Mouse (Mus musculus): ENCODE results near the gene Pdlim7.

Gene Pdlim7

DNA sequence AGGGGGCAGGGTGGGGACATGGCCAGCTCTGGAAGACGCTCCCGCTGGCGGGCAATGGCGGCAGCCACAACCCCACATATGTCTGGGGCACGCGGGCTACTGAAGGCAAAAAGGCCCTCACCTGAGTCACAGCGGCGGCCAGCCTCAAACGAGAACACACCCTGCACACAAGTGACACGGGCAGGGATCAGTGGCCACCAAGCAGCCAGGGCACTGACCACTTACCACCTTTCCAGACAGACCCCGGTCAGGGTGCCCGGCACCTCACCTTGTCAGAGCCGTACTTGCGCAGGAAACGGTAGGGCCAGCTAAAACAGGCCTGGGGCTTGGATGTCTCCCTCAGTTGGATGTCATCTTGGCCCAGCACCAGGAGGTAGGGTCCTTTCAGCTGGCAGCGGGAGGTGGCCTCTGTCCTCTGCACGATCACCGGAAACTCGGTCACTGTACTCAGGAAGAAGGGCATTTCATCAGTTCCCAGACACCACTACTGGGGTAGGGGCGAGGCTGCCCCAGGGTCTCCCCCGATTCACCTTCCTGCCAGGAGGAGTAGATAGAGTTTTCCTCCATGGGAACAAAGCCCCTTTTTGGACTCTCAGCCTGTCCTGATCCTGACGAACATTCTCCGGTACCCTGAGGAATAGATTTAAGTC, 10.6 kb upstream of the Pdlim7 start:
- in situ Hi-C loops (cut with MboI; ENCODE audit: low pct_unique_long_range_greater_than_20kb in 1 of 2, low sequenced_read_pairs in 2 of 2, unreplicated experiment in 1 of 2) = loop anchor here in 1 of 2 experiments (5.0 kb wide), 1 partner anchor 47 kb away; no protein-coding TSS in a partner anchor

DNA sequence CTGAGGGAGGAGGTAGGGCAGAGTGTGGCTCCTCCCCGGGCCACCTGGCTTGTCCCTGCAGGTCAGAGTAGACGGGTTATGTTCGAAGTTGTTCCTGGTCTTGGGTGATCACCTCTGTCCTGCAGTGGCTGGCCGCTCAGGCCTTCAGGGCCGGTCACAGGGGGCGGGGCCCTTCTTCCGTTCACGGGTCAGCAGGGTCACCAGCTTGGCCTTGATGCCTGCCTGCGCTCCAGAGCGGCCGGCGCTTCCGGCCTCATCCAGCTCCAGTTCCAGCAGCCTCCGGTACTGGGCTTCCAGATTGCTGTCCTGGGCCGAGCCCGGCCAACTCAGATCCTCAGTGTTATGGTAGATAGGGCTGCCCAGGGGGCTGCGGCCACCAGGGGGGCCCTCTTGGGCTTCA, 9.8 kb upstream of the Pdlim7 start:
- in situ Hi-C loops (cut with MboI; ENCODE audit: low pct_unique_long_range_greater_than_20kb in 1 of 2, low sequenced_read_pairs in 2 of 2, unreplicated experiment in 1 of 2) = loop anchor here in 1 of 2 experiments (5.0 kb wide), 1 partner anchor 46 kb away; no protein-coding TSS in a partner anchor

DNA sequence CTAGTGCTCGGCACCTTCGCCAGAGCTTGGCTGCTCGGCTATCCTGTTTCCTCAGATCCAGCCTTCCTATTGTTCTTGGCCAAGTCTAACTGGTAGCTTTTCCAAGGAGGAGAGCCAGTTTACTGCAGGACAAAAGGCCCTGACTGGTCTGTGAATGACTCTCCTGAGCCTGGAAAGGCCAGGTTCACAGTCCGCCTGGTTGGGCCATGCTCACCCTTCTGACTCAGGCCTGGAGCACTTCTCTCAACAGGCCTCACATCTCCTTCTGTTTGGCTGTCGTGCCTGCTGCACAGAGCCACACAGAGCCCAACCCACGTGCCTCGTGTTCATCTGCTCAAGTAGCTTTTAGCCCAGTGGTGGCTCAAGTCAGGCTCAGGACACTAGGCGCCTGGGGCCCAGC, 9.3 kb upstream of the Pdlim7 start:
- in situ Hi-C loops (cut with MboI; ENCODE audit: low pct_unique_long_range_greater_than_20kb in 1 of 2, low sequenced_read_pairs in 2 of 2, unreplicated experiment in 1 of 2) = loop anchor here in 1 of 2 experiments (5.0 kb wide), 1 partner anchor 45 kb away; no protein-coding TSS in a partner anchor

DNA sequence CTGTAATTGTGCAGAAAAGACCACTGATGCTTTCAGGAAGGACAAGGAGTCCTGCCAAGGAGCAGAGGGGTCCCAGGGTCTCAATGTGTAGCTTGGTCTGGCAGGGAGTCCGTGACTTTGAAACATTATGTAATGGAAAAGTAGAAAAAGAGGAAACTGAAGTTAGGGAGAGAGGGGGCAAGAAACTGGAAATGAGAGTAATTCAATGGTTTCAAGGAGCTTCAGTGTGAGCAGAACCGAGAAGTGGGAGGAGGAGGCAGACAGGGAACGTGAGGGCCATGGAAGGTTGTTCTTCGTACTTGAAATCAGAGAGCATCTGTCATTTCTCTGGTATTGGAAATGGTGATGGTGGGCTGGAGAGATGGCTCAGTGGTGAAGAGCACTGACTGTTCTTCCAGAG, 6.1 kb upstream of the Pdlim7 start:
- in situ Hi-C loops (cut with MboI; ENCODE audit: low pct_unique_long_range_greater_than_20kb in 1 of 2, low sequenced_read_pairs in 2 of 2, unreplicated experiment in 1 of 2) = loop anchor here (5.0 kb wide), 2 partner anchors 42 to 112 kb away; no protein-coding TSS in a partner anchor

DNA sequence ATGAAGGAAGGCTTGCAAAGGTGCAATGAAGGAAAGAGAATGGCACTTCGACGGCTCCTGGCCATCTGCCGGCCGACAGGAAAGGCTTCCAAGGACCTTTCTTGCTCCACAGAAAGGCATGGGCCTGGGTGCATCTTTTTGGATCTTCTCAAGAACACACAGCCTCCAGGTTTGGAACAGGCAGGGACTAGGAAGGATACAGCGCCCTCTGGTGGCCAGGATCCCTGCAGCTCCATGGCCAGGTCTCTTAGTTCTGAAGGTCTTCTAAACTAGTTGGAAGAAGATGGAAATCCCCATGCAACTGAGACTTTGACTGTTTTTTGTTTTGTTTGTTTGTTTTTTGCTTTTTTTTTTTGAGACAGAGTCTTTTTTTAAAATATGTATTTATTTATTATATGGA, 3.5 kb upstream of the Pdlim7 start:
- in situ Hi-C loops (cut with MboI; ENCODE audit: low pct_unique_long_range_greater_than_20kb in 1 of 2, low sequenced_read_pairs in 2 of 2, unreplicated experiment in 1 of 2) = loop anchor here (5.0 kb wide), 1 partner anchor 110 kb away; no protein-coding TSS in a partner anchor

DNA sequence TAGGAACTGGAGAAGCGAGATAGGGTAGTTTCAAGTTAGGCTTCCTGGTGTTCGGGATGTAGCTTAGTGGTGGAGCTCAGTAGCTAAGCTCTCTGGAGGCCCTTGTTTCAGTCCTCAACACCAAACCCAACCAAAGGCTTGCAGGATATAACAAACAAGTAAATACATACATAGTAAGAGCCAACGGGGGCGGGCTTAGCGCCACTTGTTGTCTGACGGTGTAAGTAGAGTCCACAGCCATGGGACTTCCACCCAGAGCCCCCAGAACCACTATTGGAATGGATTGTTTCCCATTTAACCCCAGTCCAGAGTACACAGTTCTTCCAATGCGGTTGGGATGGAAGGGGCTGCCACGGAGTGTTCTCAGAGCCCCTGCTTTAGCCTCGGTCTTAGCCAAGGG, 352 bp upstream of the Pdlim7 start:
- in situ Hi-C loops (cut with MboI; ENCODE audit: low pct_unique_long_range_greater_than_20kb in 1 of 2, low sequenced_read_pairs in 2 of 2, unreplicated experiment in 1 of 2) = no loop called here

DNA sequence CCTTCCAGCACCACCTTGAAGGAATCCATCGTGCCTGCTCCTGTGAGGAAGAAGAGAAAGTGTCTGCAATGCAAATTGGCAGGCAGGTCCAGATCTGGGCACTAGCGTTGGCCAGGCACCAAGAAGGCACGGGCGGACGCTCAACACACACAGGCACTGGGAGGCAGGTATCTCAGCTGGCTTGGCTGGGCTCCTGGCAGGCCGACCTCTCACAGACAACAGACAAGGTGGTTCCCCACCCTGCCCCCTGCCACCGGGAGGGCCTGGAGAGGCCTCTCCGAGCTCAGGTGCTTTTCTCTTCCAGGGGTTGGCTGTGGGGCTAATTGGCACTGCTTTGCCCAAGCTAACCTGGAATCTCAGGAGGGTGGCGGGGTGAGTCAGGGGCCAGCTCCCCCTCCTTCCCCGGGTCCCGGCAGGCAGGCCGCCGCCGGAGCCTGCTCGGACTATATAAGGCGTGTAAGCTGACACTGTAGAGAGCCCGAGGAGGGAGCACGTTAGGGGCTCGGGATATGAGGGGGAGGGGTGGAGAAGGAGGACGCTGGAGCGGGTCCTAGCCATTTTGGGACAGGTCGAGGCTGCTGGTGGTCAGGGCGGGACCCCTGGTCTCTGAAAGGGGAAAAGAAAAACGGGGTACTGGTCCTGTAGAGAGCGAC, 971 bp downstream of the Pdlim7 start:
- in situ Hi-C loops (cut with MboI; ENCODE audit: low pct_unique_long_range_greater_than_20kb in 1 of 2, low sequenced_read_pairs in 2 of 2, unreplicated experiment in 1 of 2) = no loop called here

DNA sequence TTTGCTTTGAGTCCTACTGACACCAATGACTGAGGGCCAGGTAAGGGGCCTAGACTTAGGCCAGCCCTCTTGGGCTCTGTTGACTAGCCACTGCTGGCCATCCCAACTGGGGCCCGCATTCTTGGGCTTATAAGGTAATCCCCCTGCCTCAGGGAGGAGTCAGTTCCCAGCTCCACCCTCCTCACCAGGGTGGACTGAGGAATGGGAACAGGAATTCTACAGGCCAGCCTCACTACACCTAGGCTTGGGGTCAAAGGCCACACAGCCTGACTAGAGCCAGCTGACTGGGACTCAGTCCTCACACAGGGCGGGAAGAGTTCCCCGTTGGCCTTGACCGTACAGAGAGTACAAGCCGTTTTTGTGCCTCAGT, 2.0 kb downstream of the Pdlim7 start:
- in situ Hi-C loops (cut with MboI; ENCODE audit: low pct_unique_long_range_greater_than_20kb in 1 of 2, low sequenced_read_pairs in 2 of 2, unreplicated experiment in 1 of 2) = no loop called here

DNA sequence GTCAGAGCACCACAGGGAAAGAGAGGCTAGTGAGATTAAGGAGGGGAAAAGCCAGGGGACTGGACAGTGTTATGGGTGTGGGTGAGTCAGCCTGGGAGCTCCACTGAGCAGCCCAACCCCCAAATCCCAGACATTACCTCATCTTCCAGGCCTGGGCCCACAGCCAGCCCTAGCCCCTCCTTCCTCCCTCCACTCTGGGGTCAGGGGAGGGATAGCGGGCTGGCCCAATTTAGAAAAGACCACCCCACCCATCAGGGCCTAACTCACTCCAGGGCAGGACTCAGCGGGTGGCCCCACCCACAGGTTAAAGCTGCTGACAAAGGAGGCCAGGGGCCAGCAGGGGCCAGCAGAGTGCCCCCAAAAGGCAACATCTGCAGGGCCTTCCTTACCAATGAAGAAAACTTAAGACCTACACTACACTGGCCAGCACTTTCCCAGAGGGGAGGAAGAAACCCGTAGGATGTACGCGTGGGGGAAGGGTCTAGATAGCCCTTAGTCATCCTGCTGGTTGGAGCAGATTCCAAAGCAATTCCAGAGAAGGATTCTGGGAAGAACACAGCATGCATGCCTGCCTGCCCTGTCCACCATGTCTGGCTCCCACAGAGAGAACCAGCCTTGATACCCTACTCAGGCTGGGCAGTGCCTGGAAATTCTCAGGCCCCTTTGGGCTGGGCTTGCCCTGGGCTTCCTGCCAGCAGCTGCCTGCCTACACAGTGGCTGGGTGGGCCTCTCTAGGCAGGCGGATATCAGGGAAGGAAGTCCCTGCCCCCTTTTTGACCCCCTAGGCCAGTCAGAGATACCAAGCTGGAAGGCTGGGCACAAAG, 2.6 kb downstream of the Pdlim7 start:
- in situ Hi-C loops (cut with MboI; ENCODE audit: low pct_unique_long_range_greater_than_20kb in 1 of 2, low sequenced_read_pairs in 2 of 2, unreplicated experiment in 1 of 2) = no loop called here

DNA sequence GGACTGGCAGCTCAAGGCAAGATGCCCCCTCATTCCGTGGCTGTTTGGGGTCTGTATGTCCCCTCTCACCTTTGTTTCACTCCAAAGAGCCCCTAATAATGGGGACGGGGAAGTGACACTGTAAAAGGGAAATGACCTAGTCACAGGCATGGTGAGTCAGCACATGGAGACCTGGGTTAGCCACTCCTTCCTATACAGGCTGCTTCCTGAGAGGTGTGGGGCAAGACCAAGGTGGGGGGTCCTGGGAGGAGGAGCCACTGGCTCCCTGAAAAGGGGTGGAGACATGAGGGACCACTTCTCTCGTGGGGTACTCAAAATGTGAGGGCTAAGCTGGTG, 3.2 kb downstream of the Pdlim7 start:
- in situ Hi-C loops (cut with MboI; ENCODE audit: low pct_unique_long_range_greater_than_20kb in 1 of 2, low sequenced_read_pairs in 2 of 2, unreplicated experiment in 1 of 2) = no loop called here

DNA sequence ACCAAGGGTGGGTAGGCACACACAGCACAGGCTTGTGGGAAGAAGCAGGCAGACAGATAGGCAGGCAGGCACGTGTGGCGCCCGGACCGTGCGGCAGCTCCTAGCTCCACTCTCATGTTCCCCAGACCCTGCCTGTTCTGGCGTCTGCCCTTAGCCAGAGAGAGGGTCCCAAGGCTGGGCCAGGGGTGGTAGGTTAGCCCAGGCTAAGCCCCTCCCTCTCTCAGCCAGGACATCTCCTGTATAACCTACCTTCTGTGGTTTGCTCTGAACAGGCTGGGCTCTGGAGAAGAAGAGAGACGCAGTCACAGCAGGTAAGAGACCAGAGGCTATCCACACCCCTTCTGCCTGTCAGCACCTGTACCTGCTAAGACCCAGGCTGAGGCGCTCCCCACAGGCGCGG, 4.9 kb downstream of the Pdlim7 start:
- in situ Hi-C loops (cut with MboI; ENCODE audit: low pct_unique_long_range_greater_than_20kb in 1 of 2, low sequenced_read_pairs in 2 of 2, unreplicated experiment in 1 of 2) = no loop called here

DNA sequence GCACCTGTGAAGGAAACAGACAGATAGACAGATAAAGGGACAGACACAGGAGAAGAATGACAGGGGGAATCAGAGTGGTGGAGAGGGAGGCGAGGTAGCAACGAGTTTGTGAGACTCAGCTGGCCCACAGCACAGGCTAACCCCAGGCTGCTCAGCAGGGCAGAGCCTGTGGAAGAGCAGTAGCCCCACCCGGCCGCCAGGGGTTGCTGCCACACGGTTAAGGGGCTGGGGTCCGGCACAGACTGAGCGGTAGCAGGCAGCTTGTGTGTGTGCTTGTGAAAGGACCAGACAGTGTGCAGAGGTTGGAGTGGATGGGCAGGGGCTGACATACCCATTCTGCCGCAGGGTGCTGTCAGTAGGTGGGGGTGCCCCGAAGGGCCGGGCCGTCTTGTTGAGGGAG, 5.6 kb downstream of the Pdlim7 start:
- in situ Hi-C loops (cut with MboI; ENCODE audit: low pct_unique_long_range_greater_than_20kb in 1 of 2, low sequenced_read_pairs in 2 of 2, unreplicated experiment in 1 of 2) = no loop called here

DNA sequence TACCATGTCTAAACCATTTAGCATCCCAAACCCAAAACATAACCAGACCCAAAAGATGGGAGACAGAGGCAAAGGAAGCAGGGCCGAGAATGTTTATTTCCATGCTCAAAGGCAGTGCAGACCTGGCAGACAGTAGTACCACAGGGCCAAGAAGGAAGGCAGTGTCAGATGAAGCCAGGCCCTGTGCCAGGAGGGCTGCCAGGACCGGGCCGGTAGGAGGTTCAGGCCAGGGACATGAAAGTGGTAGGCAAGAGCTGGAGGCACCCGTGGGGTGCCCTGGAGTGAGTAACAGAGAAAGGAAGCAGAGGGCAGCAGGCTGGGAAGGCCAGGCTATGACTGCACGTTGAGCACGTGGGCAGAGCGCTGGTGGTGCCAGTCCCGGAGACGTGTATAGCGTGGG, 6.8 kb downstream of the Pdlim7 start:
- in situ Hi-C loops (cut with MboI; ENCODE audit: low pct_unique_long_range_greater_than_20kb in 1 of 2, low sequenced_read_pairs in 2 of 2, unreplicated experiment in 1 of 2) = no loop called here

DNA sequence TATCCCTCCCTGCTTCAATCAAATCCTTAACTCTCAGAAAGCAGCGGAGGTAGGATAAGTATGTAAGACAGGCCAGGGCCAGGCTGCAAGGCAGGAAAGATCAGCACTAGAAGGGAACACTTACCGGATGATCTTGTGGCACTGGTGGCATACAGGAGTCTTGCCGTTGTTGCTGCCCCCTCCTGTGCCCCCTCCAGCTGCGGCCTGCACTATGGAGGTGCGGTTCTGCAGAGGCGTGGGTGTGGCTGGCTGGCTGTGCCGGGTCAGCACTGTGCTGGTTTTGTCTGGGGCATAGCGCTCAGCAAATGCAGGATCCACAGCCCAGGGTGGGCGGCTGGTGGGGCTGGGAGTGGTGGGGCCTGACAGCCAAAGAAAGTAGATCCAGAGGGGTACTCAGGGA, 7.7 kb downstream of the Pdlim7 start:
- in situ Hi-C loops (cut with MboI; ENCODE audit: low pct_unique_long_range_greater_than_20kb in 1 of 2, low sequenced_read_pairs in 2 of 2, unreplicated experiment in 1 of 2) = no loop called here

DNA sequence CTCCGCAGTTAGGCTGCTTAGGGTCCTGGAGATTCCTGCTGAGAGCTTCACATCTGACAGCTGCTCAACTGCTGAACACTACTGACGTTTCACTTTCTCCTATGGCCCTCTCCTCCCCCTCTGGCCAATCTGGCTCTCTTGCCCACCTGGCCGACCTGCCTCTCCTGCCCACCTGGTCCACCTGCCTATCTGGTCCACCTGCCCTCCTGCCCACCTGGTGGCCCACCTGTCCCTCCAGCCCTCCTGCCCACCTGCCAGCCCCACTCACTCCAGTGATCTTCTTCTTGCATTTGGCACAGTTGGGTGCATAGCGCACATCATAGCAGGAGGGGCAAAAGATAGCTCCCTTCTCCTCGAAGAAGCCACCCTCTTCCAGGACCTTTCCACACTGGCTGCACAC, 9.1 kb downstream of the Pdlim7 start:
- in situ Hi-C loops (cut with MboI; ENCODE audit: low pct_unique_long_range_greater_than_20kb in 1 of 2, low sequenced_read_pairs in 2 of 2, unreplicated experiment in 1 of 2) = no loop called here

DNA sequence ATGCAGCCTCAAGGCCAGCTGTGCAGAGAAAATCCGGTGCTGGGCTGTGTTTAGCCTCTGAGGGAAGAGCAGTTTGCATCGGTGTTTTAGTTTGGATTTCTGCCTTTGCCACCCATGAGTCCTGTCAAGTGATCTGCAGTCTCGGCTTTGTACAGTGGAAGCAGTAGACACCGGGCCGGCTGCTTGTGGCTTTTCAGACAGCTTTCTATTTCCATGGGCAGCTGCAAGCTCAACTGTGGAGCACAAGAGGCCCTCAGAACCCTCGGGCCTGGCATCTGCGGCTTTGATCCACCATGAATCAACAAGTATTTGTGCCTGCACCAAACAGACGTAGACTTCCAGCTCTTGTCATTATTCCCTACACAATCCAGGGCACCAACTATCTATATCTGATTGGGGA, 11.1 kb downstream of the Pdlim7 start:
- in situ Hi-C loops (cut with MboI; ENCODE audit: low pct_unique_long_range_greater_than_20kb in 1 of 2, low sequenced_read_pairs in 2 of 2, unreplicated experiment in 1 of 2) = no loop called here

DNA sequence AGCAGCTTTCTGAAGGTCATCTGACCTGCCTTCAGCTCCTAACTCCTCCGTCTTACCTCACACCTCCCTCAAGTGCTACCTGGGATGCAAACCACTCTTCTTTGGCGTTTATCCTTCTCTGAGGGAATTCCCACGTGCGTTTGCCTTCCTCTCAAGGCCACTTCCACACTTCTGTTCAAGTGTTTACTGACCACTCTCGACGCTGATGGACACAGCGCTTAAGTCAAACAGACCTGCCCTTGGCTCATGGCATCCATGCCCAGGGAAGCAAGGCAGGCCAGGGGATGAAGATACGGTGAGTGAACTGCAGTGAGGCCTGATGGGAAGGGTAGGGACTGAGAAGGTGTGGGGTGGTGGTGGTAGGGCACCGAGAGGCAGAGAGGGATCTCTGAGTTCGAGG, 12.9 kb downstream of the Pdlim7 start:
- in situ Hi-C loops (cut with MboI; ENCODE audit: low pct_unique_long_range_greater_than_20kb in 1 of 2, low sequenced_read_pairs in 2 of 2, unreplicated experiment in 1 of 2) = no loop called here

DNA sequence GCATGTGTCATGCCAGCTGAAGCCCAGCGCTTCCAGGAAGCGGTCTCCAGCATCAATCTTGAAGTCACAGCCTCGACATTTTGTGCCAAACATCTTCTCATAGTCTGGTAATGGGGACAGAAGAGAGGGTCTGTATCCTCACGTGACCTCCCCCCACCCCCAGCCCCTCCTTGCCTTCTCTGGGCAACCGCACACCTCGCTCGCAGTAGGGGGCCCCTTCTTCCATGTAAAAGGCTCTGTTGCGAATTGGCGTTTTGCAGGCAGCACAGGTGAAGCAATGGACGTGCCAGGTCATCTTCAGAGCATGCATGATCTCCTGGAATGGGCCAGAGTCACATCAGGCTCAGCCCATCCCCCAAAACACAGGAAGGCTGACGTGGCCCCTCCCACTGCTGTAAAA, 14.6 kb downstream of the Pdlim7 start:
- in situ Hi-C loops (cut with MboI; ENCODE audit: low pct_unique_long_range_greater_than_20kb in 1 of 2, low sequenced_read_pairs in 2 of 2, unreplicated experiment in 1 of 2) = no loop called here

DNA sequence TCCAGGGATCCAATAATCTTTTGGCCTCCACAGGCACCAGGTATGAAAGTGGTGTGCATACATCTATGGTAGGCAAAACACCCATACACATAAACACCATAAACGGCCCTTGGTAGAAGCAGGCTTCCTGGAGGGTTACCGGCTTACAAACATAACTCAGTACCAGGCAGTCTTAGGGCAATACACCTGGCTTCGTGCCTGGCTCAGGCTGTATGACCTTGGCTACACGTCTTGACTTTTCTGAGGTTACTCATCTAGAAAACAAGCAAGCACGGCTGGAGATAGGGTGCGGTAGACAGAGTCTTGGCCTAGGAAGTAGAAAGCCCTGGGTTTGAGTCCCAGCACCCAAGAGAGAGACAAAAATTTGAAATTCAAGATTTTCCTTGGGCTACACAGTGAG, 16.8 kb downstream of the Pdlim7 start:
- in situ Hi-C loops (cut with MboI; ENCODE audit: low pct_unique_long_range_greater_than_20kb in 1 of 2, low sequenced_read_pairs in 2 of 2, unreplicated experiment in 1 of 2) = no loop called here

DNA sequence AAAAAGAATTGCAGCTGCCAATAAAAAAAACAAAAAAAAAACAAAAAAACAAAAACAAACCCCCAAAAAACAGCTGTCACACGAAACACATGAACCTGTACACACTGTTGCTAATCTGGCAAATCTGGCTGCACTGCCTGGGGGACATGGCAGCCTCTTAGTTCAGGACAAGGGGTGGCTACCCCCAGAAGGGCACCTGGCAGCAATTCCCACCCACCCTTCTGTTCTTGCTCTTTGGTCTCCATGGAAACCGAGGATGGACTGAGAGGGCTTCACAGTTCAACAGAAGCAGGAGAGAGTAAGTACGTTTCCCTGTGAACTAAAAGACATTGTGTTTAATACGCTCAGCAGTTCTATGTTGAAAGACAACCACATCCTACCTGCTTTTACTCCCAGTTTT, 17.8 kb downstream of the Pdlim7 start:
- in situ Hi-C loops (cut with MboI; ENCODE audit: low pct_unique_long_range_greater_than_20kb in 1 of 2, low sequenced_read_pairs in 2 of 2, unreplicated experiment in 1 of 2) = no loop called here

Data from mouse embryonic stem cell (cell line).